Mouse (Mus musculus) intestine, embryonic 16.5 days (tissue): ENCODE measurements at regions not wholly inside any gene's neighbourhood (a gene's known extent, or its start where the extent isn't known, plus 50 kb on each side); places are given as distances from the start of the nearest gene placed in this dataset.

Experiments
- ATAC-seq: fragments of 200-750 bp; cut with Nextera tagmentation; 2 replicates; pipeline ENCODE4 v1.8.0; 2017; ENCODE audit warnings: moderate TSS enrichment, moderate library complexity
- H3K27ac ChIP-seq: fragments of 300-500 bp; sonication (generic); 2 replicates; pipeline ENCODE4 v1.5.1; 2014; ENCODE audit warnings: mild to moderate bottlenecking, low read length
- H3K27me3 ChIP-seq: fragments of 300-500 bp; sonication (generic); replicated peaks from 2 replicates; pipeline ENCODE4 v1.6.1; 2014; ENCODE audit warnings: low read length, control low read depth, mixed read lengths; ENCODE audit not compliant: control insufficient read depth, insufficient read depth
- H3K36me3 ChIP-seq: fragments of 300-500 bp; sonication (generic); 2 replicates; pipeline ENCODE4 v1.6.1; 2014; ENCODE audit warnings: low read length, control low read depth; ENCODE audit not compliant: control insufficient read depth, insufficient read depth
- H3K4me1 ChIP-seq: fragments of 300-500 bp; sonication (generic); 2 replicates; pipeline ENCODE4 v1.6.1; 2014; ENCODE audit warnings: low read length, control low read depth, mixed read lengths; ENCODE audit not compliant: control insufficient read depth, insufficient read depth
- H3K4me2 ChIP-seq: fragments of 300-500 bp; sonication (generic); 2 replicates; pipeline ENCODE4 v1.6.1; 2014; ENCODE audit warnings: low read depth, low read length, control low read depth
- H3K4me3 ChIP-seq: fragments of 300-500 bp; sonication (generic); 2 replicates; pipeline ENCODE4 v1.5.1; 2014; ENCODE audit warnings: mild to moderate bottlenecking, low read length
- H3K9ac ChIP-seq: fragments of 300-500 bp; sonication (generic); 2 replicates; pipeline ENCODE4 v1.6.1; 2014; ENCODE audit warnings: low read depth, low read length
- H3K9me3 ChIP-seq: fragments of 300-500 bp; sonication (generic); 2 replicates; pipeline ENCODE4 v1.6.1; 2016; ENCODE audit warnings: low read length, control low read depth; ENCODE audit not compliant: control insufficient read depth
- WGBS: fragments of 180-500 bp; shearing (Covaris S2); extraction: QIAGEN DNeasy Blood & Tissue Kit; methylation state at CpG from one replicate; pipeline ENCODE4 v1.1.7; 2014; 5-methylcytosine and 5-hydroxymethylcytosine counted together

- H3K4me2 ChIP-seq: no peak overlapping the region
- H3K9me3 ChIP-seq: no peaks in the 10 kb centered on the region
- H3K27ac ChIP-seq: no peak overlapping the region
- ATAC-seq: no peak
- H3K4me3 ChIP-seq: no peak overlapping the region
- 32% methylated on average over 2 of the region's 2 CpGs for WGBS
- H3K4me1 ChIP-seq: peaks cover 4% of the 10 kb centered on the region; the same call in 1 of the 2 replicates
- H3K9ac ChIP-seq: no peak overlapping the region
- no peaks in the 10 kb centered on the region for H3K36me3 ChIP-seq
- H3K27me3 ChIP-seq: no peaks in the 10 kb centered on the region
Observed at GRCm38 (mm10) chr4:55721834-55722233, 189.6 kb upstream of the Klf4 start.

DNA sequence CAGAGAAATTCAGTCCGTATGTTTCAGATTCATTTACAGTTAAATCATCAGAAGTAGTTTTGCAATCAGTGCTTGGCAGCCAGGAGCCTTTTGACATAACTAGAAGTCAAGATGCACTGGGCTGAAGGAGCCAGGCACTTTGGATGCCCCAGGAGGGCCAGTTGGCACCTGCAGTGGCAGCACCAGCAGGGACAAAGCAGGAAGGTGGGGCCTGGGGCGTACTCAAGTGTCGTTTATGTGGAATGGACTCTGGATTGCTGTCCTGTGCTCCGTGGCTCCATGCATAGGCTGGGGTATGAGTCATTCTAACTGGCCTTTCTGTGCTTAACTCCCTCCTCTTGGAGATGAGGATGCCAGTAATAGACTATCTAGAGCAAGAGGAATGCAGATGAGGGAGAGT is 186.2 kb upstream of the Klf4 start:
- Histone ChIP-seq H3K36me3 (no peaks in the 10 kb centered on the region), H3K27ac (no peak overlapping the region), H3K4me3 (no peak overlapping the region), H3K4me1 (0 out of 2 replicates have a peak, but pooled peaks cover 4% of the 10 kb centered on the region), H3K9ac (no peak overlapping the region), H3K4me2 (no peak overlapping the region), H3K27me3 (no peaks in the 10 kb centered on the region), H3K9me3 (no peaks in the 10 kb centered on the region)
- 60% methylated on average over 4 of the region's 4 CpGs for WGBS
- ATAC-seq: peak; percentile 73

- Histone ChIP-seq H3K36me3 (no peaks in the 10 kb centered on the region), H3K9ac (no peak overlapping the region), H3K27me3 (no peaks in the 10 kb centered on the region), H3K4me1 (peaks cover 9% of the 10 kb centered on the region), H3K4me3 (no peak overlapping the region), H3K4me2 (no peak overlapping the region), H3K27ac (no peak overlapping the region), H3K9me3 (no peaks in the 10 kb centered on the region)
- WGBS: 63% methylated on average over 5 of the region's 5 CpGs
- ATAC-seq: no peak
Observed at GRCm38 (mm10) chr4:55716161-55716651, 183.9 kb upstream of the Klf4 start.

- WGBS: 46% methylated on average over 13 of the region's 13 CpGs
- ATAC-seq: peak; percentile 60
- Histone ChIP-seq H3K27me3 (no peaks in the 10 kb centered on the region), H3K27ac (no peak overlapping the region), H3K4me3 (no peak overlapping the region), H3K4me2 (no peak overlapping the region), H3K36me3 (no peaks in the 10 kb centered on the region), H3K9me3 (no peaks in the 10 kb centered on the region), H3K9ac (no peak overlapping the region), H3K4me1 (peaks cover 10% of the 10 kb centered on the region)
Observed at GRCm38 (mm10) chr4:55711500-55712341, 179.5 kb upstream of the Klf4 start.

DNA sequence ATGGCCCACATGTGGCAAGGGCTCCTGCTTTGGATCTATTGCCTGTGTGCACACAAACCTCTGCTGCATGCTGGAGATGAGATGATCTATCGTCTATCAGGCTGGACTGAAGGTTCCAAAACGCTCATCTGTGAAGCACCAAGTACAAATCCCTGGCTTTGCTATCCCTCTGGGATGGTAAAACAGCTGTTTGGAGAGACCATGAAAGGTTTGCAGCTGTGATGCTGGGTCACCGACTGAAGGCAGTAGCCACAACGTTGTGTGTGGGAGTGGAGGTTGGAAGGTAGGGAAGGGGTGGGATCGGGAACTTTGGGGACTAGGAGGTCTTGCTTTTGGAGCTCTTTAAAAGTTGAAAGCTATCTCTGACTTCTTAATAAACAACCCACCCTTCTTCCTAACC is 178.2 kb upstream of the Klf4 start:
- no peak for ATAC-seq
- Histone ChIP-seq H3K36me3 (no peaks in the 10 kb centered on the region), H3K27ac (no peak overlapping the region), H3K9me3 (no peaks in the 10 kb centered on the region), H3K4me3 (no peak overlapping the region), H3K9ac (no peak overlapping the region), H3K4me1 (peaks cover 10% of the 10 kb centered on the region), H3K4me2 (no peak overlapping the region), H3K27me3 (no peaks in the 10 kb centered on the region)
- 85% methylated on average over 5 of the region's 5 CpGs for WGBS

DNA sequence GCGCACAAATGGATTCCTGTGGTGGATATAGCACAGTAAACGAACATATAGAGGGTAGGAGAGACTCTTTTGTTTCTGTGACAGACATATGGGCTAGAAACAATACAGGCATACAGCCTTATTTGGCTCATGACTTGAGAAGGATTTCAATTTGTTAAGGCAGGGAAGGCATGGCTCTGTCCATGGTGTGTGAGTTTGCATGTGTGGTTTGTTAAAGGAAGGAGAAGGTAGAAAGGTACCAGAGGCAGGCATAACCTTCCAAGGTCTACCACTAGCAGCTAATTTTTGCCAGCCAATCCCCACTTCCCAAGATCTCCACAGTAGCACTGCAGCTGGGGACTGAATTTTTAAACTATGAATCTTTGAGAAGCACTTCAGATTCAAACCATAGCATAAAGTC is 176.5 kb upstream of the Klf4 start:
- H3K4me2 ChIP-seq: no peak overlapping the region
- no peak overlapping the region for H3K4me3 ChIP-seq
- H3K9ac ChIP-seq: no peak overlapping the region
- no peak for ATAC-seq
- peaks cover 10% of the 10 kb centered on the region for H3K4me1 ChIP-seq
- H3K36me3 ChIP-seq: no peaks in the 10 kb centered on the region
- WGBS: 78% methylated on average over 2 of the region's 2 CpGs
- no peaks in the 10 kb centered on the region for H3K9me3 ChIP-seq
- H3K27ac ChIP-seq: no peak overlapping the region
- no peaks in the 10 kb centered on the region for H3K27me3 ChIP-seq

DNA sequence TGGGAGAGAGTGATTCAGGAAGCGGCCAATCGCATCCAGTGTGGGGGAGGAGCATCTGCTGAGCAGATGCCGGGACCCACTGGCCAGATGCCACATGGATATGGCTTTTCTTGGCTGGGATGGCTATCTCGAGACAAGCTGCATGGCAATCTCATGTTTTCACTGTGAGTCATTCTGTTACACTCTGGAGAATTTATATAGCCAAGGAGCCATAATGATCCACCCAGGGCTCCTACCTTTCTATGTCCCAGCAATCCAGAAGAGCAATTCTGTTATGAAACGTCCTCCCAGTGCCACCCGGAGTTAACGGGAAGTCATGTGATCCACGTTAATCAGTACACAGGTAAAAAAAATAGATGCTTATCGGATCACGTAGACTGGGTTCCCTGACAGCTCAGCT is 175.7 kb upstream of the Klf4 start:
- no peak overlapping the region for H3K4me2 ChIP-seq
- H3K4me1 ChIP-seq: peaks cover 10% of the 10 kb centered on the region
- H3K4me3 ChIP-seq: no peak overlapping the region
- no peaks in the 10 kb centered on the region for H3K9me3 ChIP-seq
- WGBS: 74% methylated on average over 10 of the region's 10 CpGs
- no peak overlapping the region for H3K27ac ChIP-seq
- no peak overlapping the region for H3K9ac ChIP-seq
- no peaks in the 10 kb centered on the region for H3K36me3 ChIP-seq
- no peaks in the 10 kb centered on the region for H3K27me3 ChIP-seq
- peak; percentile 78 for ATAC-seq

- 77% methylated on average over 4 of the region's 4 CpGs for WGBS
- Histone ChIP-seq H3K4me2 (no peak overlapping the region), H3K9me3 (no peaks in the 10 kb centered on the region), H3K27me3 (no peaks in the 10 kb centered on the region), H3K4me1 (no peaks in the 10 kb centered on the region), H3K36me3 (no peaks in the 10 kb centered on the region), H3K9ac (no peak overlapping the region), H3K4me3 (no peak overlapping the region), H3K27ac (no peak overlapping the region)
- no peak for ATAC-seq
Observed at GRCm38 (mm10) chr4:55704921-55705320, 172.7 kb upstream of the Klf4 start.

DNA sequence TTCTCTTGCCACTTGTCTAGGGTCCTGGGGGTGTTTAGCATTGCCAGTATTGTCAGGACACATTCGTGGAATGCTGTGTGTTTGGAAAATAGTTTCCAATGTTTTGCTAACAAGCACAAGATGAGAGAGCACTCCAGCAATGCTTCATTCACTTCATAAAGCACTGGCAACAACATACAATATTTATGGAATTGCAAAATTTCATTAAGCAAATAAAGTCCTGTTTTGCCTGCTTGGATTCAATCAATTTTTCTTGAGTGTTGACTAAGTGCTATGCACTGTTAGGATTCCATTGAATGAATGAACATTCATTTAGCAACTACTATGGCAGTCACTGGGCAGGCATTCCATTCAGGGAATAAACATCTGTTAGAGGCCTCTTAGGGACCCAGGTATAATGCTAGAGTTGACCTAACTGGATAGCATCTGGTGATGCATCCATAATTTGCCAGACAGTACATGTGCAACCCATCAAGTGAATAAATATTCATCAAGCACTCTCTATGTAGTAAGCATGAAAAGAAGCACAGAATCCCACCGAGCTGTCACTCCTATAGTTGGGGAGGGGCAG is 171.2 kb upstream of the Klf4 start:
- Histone ChIP-seq H3K9me3 (no peaks in the 10 kb centered on the region), H3K27ac (no peak overlapping the region), H3K36me3 (no peaks in the 10 kb centered on the region), H3K4me3 (no peak overlapping the region), H3K4me2 (no peak overlapping the region), H3K9ac (no peak overlapping the region), H3K27me3 (no peaks in the 10 kb centered on the region), H3K4me1 (no peaks in the 10 kb centered on the region)
- WGBS: 70% methylated on average over 2 of the region's 2 CpGs
- no peak for ATAC-seq
